Mouse (Mus musculus) heart, embryonic 11.5 days (tissue): ENCODE results near the gene Tpp1. TPM values are rescaled to one million over a fixed set of nuclear protein-coding genes. Genes with fewer than 3 reads are reported as not detected.

Source experiments
- ATAC-seq: fragments of 200-750 bp; cut with Nextera tagmentation; replicated peaks from 2 replicates; pipeline ENCODE4 v1.8.0; 2017; ENCODE audit warnings: moderate library complexity; ENCODE audit not compliant: insufficient number of reproducible peaks, low FRiP score, low TSS enrichment
- H3K27ac ChIP-seq: fragments of 300-500 bp; sonication (generic); 2 replicates; pipeline ENCODE4 v1.5.1; 2014; ENCODE audit warnings: mild to moderate bottlenecking, low read depth, low read length
- H3K27me3 ChIP-seq: fragments of 300-500 bp; sonication (generic); 2 replicates; pipeline ENCODE4 v1.6.1; 2014; ENCODE audit warnings: mild to moderate bottlenecking, low read length, mixed read lengths; ENCODE audit not compliant: control insufficient read depth, insufficient read depth
- H3K36me3 ChIP-seq: fragments of 300-500 bp; sonication (generic); 2 replicates; pipeline ENCODE4 v1.6.1; 2014; ENCODE audit warnings: mild to moderate bottlenecking, low read length, moderate library complexity, mixed read lengths; ENCODE audit not compliant: control insufficient read depth, insufficient read depth
- H3K4me1 ChIP-seq: fragments of 300-500 bp; sonication (generic); 2 replicates; pipeline ENCODE4 v1.6.1; 2014; ENCODE audit warnings: low read length; ENCODE audit not compliant: control insufficient read depth, insufficient read depth
- H3K4me2 ChIP-seq: fragments of 300-500 bp; sonication (generic); 2 replicates; pipeline ENCODE4 v1.6.1; 2014; ENCODE audit warnings: mild to moderate bottlenecking, moderate library complexity
- H3K4me3 ChIP-seq: fragments of 300-500 bp; sonication (generic); 2 replicates; pipeline ENCODE4 v1.5.1; 2014; ENCODE audit warnings: low read depth, low read length
- H3K9ac ChIP-seq: fragments of 300-500 bp; sonication (generic); 2 replicates; pipeline ENCODE4 v1.6.1; 2014; ENCODE audit warnings: mild to moderate bottlenecking, low read depth, low read length, moderate library complexity
- H3K9me3 ChIP-seq: fragments of 300-500 bp; sonication (generic); replicated peaks from 2 replicates; pipeline ENCODE4 v1.6.1; 2016; ENCODE audit warnings: low read length; ENCODE audit not compliant: control insufficient read depth
- WGBS: fragments of 180-500 bp; shearing (Covaris S2); extraction: QIAGEN DNeasy Blood & Tissue Kit; methylation state at CpG from one replicate; pipeline ENCODE4 v1.1.7; 2014; ENCODE audit not compliant: insufficient replicate concordance; 5-methylcytosine and 5-hydroxymethylcytosine counted together
- polyA plus RNA-seq: library from polyadenylated mRNA; unstranded; fragments of >200 nt; fragmentation: Nextera tagmentation; extraction: Ambion mirVana; gene quantifications from 2 replicates; pipeline ENCODE4 v1.2.1, GENCODE M21; 2014

Tpp1 gene
- polyA plus RNA-seq, 1 experiment from 2014 or later = 85.8 TPM

DNA sequence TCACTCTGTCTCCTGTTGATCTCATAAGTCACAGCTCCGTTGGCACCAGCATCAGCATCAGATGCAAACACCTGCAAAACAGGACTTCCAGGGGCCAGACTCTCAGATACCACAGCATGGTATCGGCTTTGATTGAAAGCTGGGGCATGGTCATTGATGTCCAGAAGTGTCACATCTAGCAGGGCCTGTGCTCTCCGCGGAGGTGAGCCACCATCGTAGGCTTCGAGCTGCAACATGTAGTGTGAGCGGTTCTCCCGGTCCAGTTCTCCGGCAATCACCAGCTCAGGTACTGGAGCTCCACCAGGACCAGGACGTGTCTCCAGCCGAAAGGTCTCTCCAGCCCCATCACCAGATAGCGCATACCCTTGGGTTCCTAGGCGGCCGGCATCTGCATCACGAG lies 20.3 kb upstream of the Tpp1 start:
- Histone ChIP-seq H3K9me3 (no peaks in the 10 kb centered on the region), H3K4me1 (peaks cover 8% of the 10 kb centered on the region), H3K36me3 (peaks cover 9% of the 10 kb centered on the region), H3K4me2 (no peak overlapping the region), H3K9ac (no peak overlapping the region), H3K4me3 (no peak overlapping the region), H3K27me3 (no peaks in the 10 kb centered on the region), H3K27ac (no peak overlapping the region)
- 91% methylated on average over 15 of the region's 15 CpGs for WGBS
- no peak for ATAC-seq

DNA sequence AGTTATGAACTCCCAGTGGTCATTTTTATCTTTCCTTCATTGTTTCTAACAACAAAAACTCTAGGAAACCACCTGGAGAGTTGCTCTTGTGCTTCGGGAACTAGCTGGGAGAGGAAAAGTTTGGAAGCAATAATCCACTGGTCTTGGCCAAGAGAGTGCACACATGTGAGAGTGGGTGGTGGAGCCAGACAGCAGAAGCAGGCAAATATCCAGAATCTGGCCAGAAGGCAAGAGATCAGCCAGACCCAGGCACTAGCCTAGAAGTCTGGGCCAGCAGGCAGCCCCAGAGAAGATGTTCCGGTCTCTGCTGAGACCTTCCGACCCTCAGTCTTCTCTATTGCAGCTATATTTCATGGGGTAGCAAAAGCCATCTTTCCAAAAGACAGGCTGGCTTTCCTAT lies 17.9 kb upstream of the Tpp1 start:
- H3K4me1 ChIP-seq = peaks cover 6% of the 10 kb centered on the region
- no peaks in the 10 kb centered on the region for H3K27me3 ChIP-seq
- no peak overlapping the region for H3K4me3 ChIP-seq
- H3K27ac ChIP-seq = no peak overlapping the region
- H3K9ac ChIP-seq = no peak overlapping the region
- 85% methylated on average over 3 of the region's 3 CpGs for WGBS
- H3K4me2 ChIP-seq = no peak overlapping the region
- no peak for ATAC-seq
- peaks cover 17% of the 10 kb centered on the region for H3K36me3 ChIP-seq
- no peaks in the 10 kb centered on the region for H3K9me3 ChIP-seq

DNA sequence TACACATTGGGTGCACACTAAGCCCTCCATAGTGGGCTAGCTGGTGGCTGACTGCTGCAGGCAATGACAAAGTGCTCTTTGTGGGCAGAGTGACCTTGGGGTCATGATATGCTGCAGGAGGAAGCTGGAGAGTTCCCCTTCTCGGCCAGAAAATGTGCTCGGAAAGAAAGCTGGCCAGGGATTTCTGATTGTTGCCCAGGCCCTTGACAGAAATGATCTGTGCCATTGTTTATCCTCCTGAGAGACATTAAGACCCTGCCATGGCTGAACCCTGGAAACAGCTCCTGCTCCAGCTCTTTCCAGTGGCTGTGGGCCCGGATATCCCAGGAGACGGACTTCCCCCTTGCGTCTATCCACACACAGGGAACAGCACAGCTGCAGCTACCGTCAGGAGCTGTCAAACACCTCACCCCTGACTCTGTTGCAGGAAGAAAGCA lies 15.7 kb upstream of the Tpp1 start:
- H3K4me2 ChIP-seq = no peak overlapping the region
- ATAC-seq = no peak
- 19% methylated on average over 6 of the region's 6 CpGs for WGBS
- 0 out of 2 replicates have a peak overlapping the region, but pooled peaks have one; percentile 28 for H3K9ac ChIP-seq
- H3K4me1 ChIP-seq = peaks cover 7% of the 10 kb centered on the region
- peak overlapping the region; percentile 59 for H3K27ac ChIP-seq
- no peaks in the 10 kb centered on the region for H3K9me3 ChIP-seq
- peaks cover 16% of the 10 kb centered on the region for H3K27me3 ChIP-seq
- peaks cover 25% of the 10 kb centered on the region for H3K36me3 ChIP-seq
- no peak overlapping the region for H3K4me3 ChIP-seq

DNA sequence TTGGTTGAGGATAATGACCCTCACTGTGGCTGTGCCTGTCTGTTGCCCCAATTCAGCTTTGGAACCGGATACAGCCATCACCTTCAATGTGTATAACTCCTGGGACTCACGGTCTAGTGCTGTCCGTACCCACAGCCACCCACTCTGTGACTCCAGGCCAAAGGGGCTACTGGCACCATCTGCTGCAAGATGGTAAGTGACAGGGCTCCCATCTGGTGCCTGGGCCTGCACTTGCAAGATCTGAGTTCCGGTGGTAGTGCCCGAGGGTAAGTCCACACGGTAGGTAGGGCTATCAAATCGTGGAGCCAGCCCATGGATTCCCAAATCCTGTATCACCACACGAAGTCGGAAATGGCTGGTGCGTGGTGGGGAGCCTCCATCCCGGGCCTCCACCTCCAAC lies 12.3 kb upstream of the Tpp1 start:
- H3K4me3 ChIP-seq = no peak overlapping the region
- H3K4me1 ChIP-seq = peaks cover 12% of the 10 kb centered on the region
- no peak for ATAC-seq
- H3K27me3 ChIP-seq = peaks cover 30% of the 10 kb centered on the region
- no peak overlapping the region for H3K9ac ChIP-seq
- peaks cover 26% of the 10 kb centered on the region for H3K36me3 ChIP-seq
- no peak overlapping the region for H3K27ac ChIP-seq
- 84% methylated on average over 11 of the region's 11 CpGs for WGBS
- H3K9me3 ChIP-seq = no peaks in the 10 kb centered on the region
- no peak overlapping the region for H3K4me2 ChIP-seq

DNA sequence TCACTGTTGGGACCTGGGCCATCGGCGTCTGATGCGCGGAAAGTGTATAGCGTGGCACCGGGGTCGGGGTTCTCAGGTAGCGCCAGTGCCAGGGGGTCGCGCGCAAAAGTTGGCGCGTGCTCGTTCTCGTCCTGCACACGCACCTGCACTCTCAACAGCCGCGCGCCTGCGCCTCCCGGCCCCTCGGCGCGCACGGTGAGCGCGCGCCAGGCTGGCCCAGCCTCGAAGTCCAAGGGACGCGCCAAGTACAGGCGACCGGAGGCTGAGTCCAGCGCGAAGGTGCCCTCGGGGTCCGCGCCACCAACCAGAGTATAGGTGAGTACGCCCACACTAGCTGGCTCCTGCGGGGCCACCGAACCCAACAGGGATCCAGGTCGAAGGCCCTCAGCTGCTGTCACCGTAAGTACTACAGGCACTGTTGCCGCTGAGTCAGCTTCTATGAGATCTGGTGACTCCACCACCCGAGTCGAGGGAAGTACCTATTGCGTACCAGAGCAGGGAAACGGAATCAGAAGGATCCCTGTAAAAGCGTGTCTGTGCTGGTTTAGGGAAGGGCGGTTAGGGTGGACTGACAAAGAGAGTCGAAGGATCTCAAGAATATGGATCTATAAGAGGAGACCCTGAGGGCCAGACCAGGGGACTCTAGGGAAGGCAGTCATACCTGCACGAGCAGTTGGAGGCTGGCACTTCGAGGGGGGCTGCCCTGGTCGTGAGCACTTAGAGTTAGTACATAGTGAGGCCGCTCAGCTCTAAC lies 10.7 kb upstream of the Tpp1 start:
- Histone ChIP-seq H3K27ac (no peak overlapping the region), H3K27me3 (peaks cover 30% of the 10 kb centered on the region), H3K4me3 (peak overlapping the region; percentile 38), H3K9me3 (no peaks in the 10 kb centered on the region), H3K4me1 (peaks cover 9% of the 10 kb centered on the region), H3K36me3 (peaks cover 26% of the 10 kb centered on the region), H3K9ac (peak overlapping the region; percentile 34; the same call in 1 of the 2 replicates), H3K4me2 (peak overlapping the region; percentile 81)
- 23% methylated on average over 55 of the region's 55 CpGs for WGBS
- 0 out of 2 replicates have a peak, but pooled peaks have one; percentile 8 for ATAC-seq

DNA sequence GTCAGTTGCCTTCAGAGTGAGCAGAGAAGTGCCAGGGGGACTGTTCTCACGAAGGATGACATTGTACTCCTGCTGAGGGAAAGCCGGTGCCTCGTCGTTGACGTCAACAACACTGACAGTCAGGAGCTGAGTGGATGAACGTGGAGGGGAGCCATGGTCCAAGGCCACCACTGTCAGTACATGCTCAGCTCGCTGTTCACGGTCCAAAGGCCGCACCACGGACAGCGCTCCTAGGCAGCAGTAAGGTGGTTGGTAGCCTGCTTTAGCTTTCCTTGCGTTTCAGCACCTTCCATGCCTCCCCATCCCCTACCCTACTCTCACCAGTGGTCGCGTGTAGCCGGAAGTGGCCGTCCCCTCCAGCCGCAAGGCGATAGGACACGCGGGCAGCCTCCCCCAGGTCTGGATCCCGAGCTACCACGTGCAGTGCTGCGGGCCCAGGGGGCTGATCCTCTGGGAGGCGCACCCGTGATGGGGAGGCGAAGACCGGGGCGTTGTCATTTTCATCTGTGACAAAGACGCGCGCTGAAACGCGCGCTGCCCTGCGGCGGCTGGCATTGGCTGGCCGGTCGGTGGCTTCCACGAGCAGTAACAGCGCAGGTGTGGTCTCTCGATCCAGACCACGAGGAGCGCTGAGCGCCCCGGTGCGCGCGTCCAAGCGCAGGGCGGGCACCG lies 9.9 kb upstream of the Tpp1 start:
- Histone ChIP-seq H3K4me3 (peak overlapping the region; percentile 38), H3K9me3 (no peaks in the 10 kb centered on the region), H3K27ac (no peak overlapping the region), H3K9ac (peak overlapping the region; percentile 34; the same call in 1 of the 2 replicates), H3K36me3 (peaks cover 28% of the 10 kb centered on the region), H3K4me2 (peak overlapping the region; percentile 81), H3K4me1 (peaks cover 7% of the 10 kb centered on the region; the same call in 1 of the 2 replicates), H3K27me3 (peaks cover 30% of the 10 kb centered on the region)
- WGBS = 25% methylated on average over 51 of the region's 51 CpGs
- 0 out of 2 replicates have a peak, but pooled peaks have one; percentile 9 for ATAC-seq

DNA sequence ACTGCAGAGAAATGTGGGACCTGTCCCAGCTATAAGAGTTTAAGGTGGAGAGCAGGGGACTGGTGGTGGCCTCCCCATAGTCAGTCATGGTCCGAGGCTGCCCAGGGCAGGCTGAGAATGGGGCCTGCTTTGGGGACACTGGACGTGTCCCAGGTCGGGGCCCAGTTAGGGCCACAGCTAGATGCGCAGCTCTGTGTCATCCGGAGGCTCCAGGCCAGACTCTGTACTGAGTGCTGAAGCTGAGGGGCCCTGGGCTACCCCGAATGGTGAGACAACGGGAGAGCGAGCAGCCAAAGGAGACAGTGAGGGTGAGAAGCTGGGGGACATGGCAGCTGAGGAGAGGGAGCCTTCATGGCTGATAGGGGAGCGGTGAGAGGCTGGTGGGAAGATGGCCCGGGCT lies 1.2 kb upstream of the Tpp1 start:
- 85% methylated on average over 10 of the region's 10 CpGs for WGBS
- Histone ChIP-seq H3K9ac (no peak overlapping the region), H3K4me2 (no peak overlapping the region), H3K27ac (no peak overlapping the region), H3K27me3 (no peaks in the 10 kb centered on the region), H3K4me3 (no peak overlapping the region), H3K9me3 (no peaks in the 10 kb centered on the region), H3K4me1 (peaks cover 4% of the 10 kb centered on the region), H3K36me3 (peaks cover 7% of the 10 kb centered on the region; the same call in 1 of the 2 replicates)
- no peak for ATAC-seq

DNA sequence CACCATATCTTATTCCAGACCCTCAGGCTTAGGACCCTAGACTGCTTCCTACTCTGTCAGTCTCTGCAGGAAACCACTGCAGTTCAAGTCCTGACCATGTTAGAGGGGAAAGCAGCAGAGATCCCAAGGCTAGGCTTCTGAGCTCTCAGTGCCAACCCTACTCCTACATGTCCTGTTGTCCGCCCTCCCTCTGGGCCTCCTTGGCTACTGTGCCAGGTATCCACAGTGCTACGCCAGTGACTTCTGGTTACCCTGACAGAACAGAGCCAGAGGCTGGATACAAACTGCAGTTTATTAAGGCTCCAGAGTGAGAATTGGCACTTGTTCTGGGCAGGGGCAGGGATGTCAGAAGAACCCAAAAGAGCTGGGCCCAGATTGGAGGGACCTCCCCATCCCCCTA lies 681 bp upstream of the Tpp1 start:
- Histone ChIP-seq H3K9me3 (no peaks in the 10 kb centered on the region), H3K9ac (no peak overlapping the region), H3K36me3 (peaks cover 7% of the 10 kb centered on the region; the same call in 1 of the 2 replicates), H3K4me2 (no peak overlapping the region), H3K4me1 (peaks cover 4% of the 10 kb centered on the region), H3K27me3 (no peaks in the 10 kb centered on the region), H3K4me3 (no peak overlapping the region), H3K27ac (no peak overlapping the region)
- no peak for ATAC-seq
- 80% methylated on average over 2 of the region's 2 CpGs for WGBS
